Mouse (Mus musculus) cortical plate, adult 2 months (tissue): ENCODE results near the gene Slc4a10.

Source experiments
- CTCF ChIP-seq: fragments of 200-500 bp; IDR thresholded peaks from 2 replicates; pipeline ENCODE4 v1.5.1; 2011; ENCODE audit warnings: mild to moderate bottlenecking, control low read depth, low read length; ENCODE audit not compliant: insufficient read depth; ENCODE audit errors: extremely low read depth
- POLR2A ChIP-seq: fragments of 200-500 bp; IDR thresholded peaks from 2 replicates; pipeline ENCODE4 v1.6.1; 2011; ENCODE audit warnings: mild to moderate bottlenecking, low read length, control low read depth; ENCODE audit not compliant: insufficient read depth; ENCODE audit errors: extremely low read depth

DNA sequence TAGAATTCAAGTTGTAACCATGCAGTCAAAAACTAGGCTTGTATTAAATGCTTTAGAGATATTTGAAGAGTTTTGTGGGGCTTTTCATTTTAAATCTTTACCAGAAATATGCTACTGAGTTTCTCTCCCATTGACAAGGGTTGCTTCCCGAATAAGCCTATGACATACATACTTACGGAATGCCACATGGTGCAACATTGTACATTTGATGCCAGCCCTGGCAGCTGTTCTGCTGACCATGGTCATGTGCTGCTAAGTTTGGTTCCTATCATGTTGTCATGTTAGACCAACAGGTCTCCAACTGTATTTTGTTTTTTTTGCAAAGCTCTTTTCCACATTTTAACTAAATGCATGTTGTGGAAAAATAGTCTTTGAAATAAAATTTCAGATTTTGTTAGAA, 279.1 kb downstream of the Slc4a10 start:
- TF ChIP-seq POLR2A (no peak), CTCF (no peak)
